Mouse (Mus musculus) intestine, embryonic 16.5 days (tissue): ENCODE data around the gene Trappc11. TPM values are rescaled to one million over a fixed set of nuclear protein-coding genes. Genes with fewer than 3 reads are reported as not detected.

Experiments
- ATAC-seq: fragments of 200-750 bp; cut with Nextera tagmentation; 2 replicates; pipeline ENCODE4 v1.8.0; 2017; ENCODE audit warnings: moderate TSS enrichment, moderate library complexity
- H3K27ac ChIP-seq: fragments of 300-500 bp; sonication (generic); 2 replicates; pipeline ENCODE4 v1.5.1; 2014; ENCODE audit warnings: mild to moderate bottlenecking, low read length
- H3K27me3 ChIP-seq: fragments of 300-500 bp; sonication (generic); replicated peaks from 2 replicates; pipeline ENCODE4 v1.6.1; 2014; ENCODE audit warnings: low read length, control low read depth, mixed read lengths; ENCODE audit not compliant: control insufficient read depth, insufficient read depth
- H3K36me3 ChIP-seq: fragments of 300-500 bp; sonication (generic); 2 replicates; pipeline ENCODE4 v1.6.1; 2014; ENCODE audit warnings: low read length, control low read depth; ENCODE audit not compliant: control insufficient read depth, insufficient read depth
- H3K4me1 ChIP-seq: fragments of 300-500 bp; sonication (generic); 2 replicates; pipeline ENCODE4 v1.6.1; 2014; ENCODE audit warnings: low read length, control low read depth, mixed read lengths; ENCODE audit not compliant: control insufficient read depth, insufficient read depth
- H3K4me2 ChIP-seq: fragments of 300-500 bp; sonication (generic); 2 replicates; pipeline ENCODE4 v1.6.1; 2014; ENCODE audit warnings: low read depth, low read length, control low read depth
- H3K4me3 ChIP-seq: fragments of 300-500 bp; sonication (generic); 2 replicates; pipeline ENCODE4 v1.5.1; 2014; ENCODE audit warnings: mild to moderate bottlenecking, low read length
- H3K9ac ChIP-seq: fragments of 300-500 bp; sonication (generic); 2 replicates; pipeline ENCODE4 v1.6.1; 2014; ENCODE audit warnings: low read depth, low read length
- H3K9me3 ChIP-seq: fragments of 300-500 bp; sonication (generic); 2 replicates; pipeline ENCODE4 v1.6.1; 2016; ENCODE audit warnings: low read length, control low read depth; ENCODE audit not compliant: control insufficient read depth
- WGBS: fragments of 180-500 bp; shearing (Covaris S2); extraction: QIAGEN DNeasy Blood & Tissue Kit; methylation state at CpG from one replicate; pipeline ENCODE4 v1.1.7; 2014; 5-methylcytosine and 5-hydroxymethylcytosine counted together
- polyA plus RNA-seq: library from polyadenylated mRNA; unstranded; fragments of >200 nt; fragmentation: Nextera tagmentation; extraction: Ambion mirVana; gene quantifications from 2 replicates; pipeline ENCODE4 v1.2.1, GENCODE M21; 2015

The Trappc11 gene
- 26.1 and 28.3 TPM in 2 replicates for polyA plus RNA-seq

DNA sequence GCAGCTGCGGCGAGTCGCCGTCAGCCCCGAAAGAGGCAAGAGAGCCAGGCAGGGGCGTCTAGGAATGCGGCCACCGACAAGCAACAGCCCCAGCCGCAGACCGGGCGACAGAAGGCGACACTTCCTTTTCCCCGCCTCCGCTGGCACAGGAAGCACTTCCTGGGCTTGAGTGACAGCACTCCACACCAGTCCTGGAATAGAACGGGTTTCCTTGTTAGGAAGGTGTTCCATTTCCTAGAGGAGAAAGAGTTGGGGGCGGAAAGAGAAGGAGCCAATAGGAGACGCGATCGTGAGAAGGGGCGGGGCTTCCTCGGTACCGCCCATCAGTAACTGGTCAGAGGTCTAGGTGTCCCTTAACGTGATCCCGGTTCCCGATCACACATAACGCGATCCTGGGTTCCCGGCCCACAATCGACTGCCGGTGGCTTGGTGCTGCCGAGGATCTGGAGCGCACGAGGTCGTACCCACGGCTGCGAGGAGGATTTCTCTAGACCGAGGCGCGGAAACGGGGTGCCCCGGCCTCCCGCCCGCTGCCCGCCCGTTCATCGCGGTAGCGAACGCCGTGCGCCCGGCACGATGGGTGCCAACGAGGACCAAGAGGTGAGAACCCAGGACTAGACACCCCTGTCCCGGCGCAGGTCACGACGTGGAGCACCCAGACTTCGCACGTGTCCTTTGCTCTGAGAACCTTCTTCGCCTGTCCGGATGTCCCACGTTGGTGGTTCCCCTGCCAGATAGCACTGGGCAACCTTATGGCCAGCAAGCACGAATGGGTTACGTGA lies at the start of gene Trappc11, which contains the start of gene Rwdd4a:
TSS of gene Trappc11 (minus strand) at position 127 of the 782 bp plus-strand sequence.
TSS of gene Rwdd4a (plus strand) at position 321 of the 782 bp plus-strand sequence.
- H3K9me3 ChIP-seq = no peaks in the 10 kb centered on the region
- peak within 1 kb of the TSS; percentile 91 for H3K9ac ChIP-seq
- H3K4me2 ChIP-seq = peak within 1 kb of the TSS; percentile 70
- ATAC-seq = peak; percentile 100
- H3K27ac ChIP-seq = peak within 1 kb of the TSS; percentile 85
- peaks cover 9% of the 10 kb centered on the region for H3K4me1 ChIP-seq
- no peaks in the 10 kb centered on the region for H3K27me3 ChIP-seq
- WGBS = under 1% methylated on average over 65 of the region's 65 CpGs
- H3K4me3 ChIP-seq = peak within 1 kb of the TSS; percentile 90
- H3K36me3 ChIP-seq = peaks cover 7% of the 10 kb centered on the region

DNA sequence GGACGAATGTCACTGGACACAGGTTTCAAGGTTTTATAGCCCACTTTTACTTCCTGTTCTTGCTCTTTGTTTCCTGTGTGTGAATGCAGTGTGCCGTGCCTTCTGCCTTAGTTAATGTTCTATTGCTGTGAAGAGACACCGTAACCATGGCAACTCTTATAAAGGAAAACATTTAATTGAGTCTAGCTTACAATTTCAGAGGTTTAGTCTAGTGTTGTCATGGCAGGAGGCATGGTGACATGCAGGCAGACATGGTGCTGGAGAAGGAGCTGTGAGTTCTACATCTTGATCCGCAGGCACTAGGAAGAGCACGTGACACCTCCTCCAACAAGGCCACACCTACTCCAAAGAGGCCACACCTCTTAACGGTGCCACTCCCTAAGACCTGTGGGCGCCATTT lies 48.2 kb upstream of the Trappc11 start:
- Histone ChIP-seq H3K27ac (no peak overlapping the region), H3K36me3 (no peaks in the 10 kb centered on the region), H3K27me3 (no peaks in the 10 kb centered on the region), H3K4me1 (no peaks in the 10 kb centered on the region), H3K9ac (no peak overlapping the region), H3K4me3 (no peak overlapping the region), H3K9me3 (no peaks in the 10 kb centered on the region), H3K4me2 (no peak overlapping the region)
- ATAC-seq = no peak
- 80% methylated on average over 7 of the region's 7 CpGs for WGBS

DNA sequence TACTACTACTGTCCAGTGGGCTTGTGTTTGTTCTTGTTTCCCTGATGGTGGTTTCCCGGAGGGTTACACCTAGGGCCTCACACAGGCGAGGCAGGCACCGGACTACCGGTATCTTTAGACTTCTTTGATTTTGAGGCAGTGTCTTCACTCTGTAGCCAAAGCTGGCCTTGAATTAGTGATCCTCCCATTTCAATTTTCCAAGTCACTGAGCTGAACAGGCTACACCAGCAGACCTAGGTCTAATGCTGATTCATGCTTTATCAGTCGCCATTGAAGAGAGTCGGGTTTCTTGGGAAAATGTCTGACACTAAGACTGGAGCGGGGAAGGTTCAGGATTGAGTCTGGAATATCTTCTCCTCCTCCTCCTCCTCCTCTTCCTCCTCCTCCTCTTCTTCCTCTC lies 40.2 kb upstream of the Trappc11 start:
- H3K4me3 ChIP-seq = no peak overlapping the region
- H3K27me3 ChIP-seq = no peaks in the 10 kb centered on the region
- ATAC-seq = no peak
- H3K9me3 ChIP-seq = no peaks in the 10 kb centered on the region
- no peaks in the 10 kb centered on the region for H3K4me1 ChIP-seq
- H3K27ac ChIP-seq = no peak overlapping the region
- H3K36me3 ChIP-seq = no peaks in the 10 kb centered on the region
- no peak overlapping the region for H3K4me2 ChIP-seq
- WGBS = 85% methylated on average over 7 of the region's 7 CpGs
- no peak overlapping the region for H3K9ac ChIP-seq

DNA sequence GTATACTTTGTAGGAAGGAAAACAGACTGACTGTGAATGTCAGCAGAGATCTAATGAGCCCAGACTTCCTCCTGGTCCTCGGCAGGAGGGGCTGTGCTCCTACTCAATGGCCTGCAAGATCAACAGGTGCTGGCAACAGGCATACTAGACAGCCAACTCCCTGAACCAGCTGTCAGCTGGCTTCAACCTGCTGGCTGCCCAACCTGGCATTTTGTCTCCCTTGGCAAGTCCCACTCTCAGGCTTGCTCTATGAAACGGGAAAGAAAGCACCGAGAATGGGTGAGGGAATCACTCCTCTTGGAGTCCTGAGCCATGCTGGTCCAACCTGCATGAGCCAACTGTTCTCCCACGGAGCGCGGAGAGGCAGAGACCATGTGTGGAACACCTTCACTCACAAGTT lies 36.9 kb upstream of the Trappc11 start:
- no peaks in the 10 kb centered on the region for H3K9me3 ChIP-seq
- no peak overlapping the region for H3K4me2 ChIP-seq
- ATAC-seq = no peak
- H3K27ac ChIP-seq = no peak overlapping the region
- H3K27me3 ChIP-seq = no peaks in the 10 kb centered on the region
- no peak overlapping the region for H3K9ac ChIP-seq
- H3K4me3 ChIP-seq = no peak overlapping the region
- H3K36me3 ChIP-seq = no peaks in the 10 kb centered on the region
- 84% methylated on average over 6 of the region's 6 CpGs for WGBS
- no peaks in the 10 kb centered on the region for H3K4me1 ChIP-seq

DNA sequence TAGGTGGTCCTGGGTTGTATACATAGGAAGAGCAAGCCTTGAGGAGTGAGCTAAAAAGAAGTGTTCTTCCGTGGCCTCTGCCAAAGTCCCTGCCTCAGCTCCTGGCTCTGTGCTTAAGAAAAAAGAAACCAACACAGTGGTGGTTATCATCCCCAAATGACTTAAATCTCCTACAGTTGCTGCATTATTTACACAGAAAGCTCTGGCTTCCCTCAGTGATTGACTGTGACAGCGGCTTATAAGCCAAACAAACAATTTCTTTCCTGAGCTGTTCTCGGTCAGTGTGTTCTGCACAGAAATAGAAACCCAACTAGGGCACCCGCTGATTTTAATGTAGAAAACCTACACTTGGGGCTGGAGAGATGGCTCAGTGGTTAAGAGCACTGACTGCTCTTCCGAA lies 34.8 kb upstream of the Trappc11 start:
- H3K9ac ChIP-seq = no peak overlapping the region
- H3K4me3 ChIP-seq = no peak overlapping the region
- ATAC-seq = no peak
- H3K4me2 ChIP-seq = no peak overlapping the region
- H3K27me3 ChIP-seq = no peaks in the 10 kb centered on the region
- no peak overlapping the region for H3K27ac ChIP-seq
- H3K4me1 ChIP-seq = no peaks in the 10 kb centered on the region
- 56% methylated on average over 5 of the region's 5 CpGs for WGBS
- no peaks in the 10 kb centered on the region for H3K36me3 ChIP-seq
- no peaks in the 10 kb centered on the region for H3K9me3 ChIP-seq

DNA sequence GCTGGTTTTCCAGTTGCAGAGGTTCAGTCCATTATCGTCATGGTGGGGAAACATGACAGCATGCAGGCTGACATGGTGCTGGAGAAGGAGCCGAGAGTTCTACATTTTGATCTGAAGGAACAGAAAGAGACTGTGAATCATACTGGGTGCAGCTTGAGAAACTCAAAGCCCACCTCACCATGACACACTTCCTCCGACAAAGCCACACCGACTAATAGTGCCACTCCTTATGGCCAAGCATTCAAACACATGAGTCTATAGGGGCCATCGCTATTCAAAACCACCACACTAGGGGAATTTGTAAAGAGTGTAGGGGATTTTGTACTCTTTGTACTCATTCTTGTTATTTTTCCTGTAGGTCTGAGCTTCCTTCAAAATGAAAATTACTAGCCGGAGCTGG lies 33.3 kb upstream of the Trappc11 start:
- Histone ChIP-seq H3K4me3 (no peak overlapping the region), H3K4me2 (no peak overlapping the region), H3K9me3 (no peaks in the 10 kb centered on the region), H3K27ac (no peak overlapping the region), H3K9ac (no peak overlapping the region), H3K4me1 (no peaks in the 10 kb centered on the region), H3K27me3 (no peaks in the 10 kb centered on the region), H3K36me3 (no peaks in the 10 kb centered on the region)
- WGBS = 93% methylated on average over 6 of the region's 6 CpGs
- no peak for ATAC-seq

DNA sequence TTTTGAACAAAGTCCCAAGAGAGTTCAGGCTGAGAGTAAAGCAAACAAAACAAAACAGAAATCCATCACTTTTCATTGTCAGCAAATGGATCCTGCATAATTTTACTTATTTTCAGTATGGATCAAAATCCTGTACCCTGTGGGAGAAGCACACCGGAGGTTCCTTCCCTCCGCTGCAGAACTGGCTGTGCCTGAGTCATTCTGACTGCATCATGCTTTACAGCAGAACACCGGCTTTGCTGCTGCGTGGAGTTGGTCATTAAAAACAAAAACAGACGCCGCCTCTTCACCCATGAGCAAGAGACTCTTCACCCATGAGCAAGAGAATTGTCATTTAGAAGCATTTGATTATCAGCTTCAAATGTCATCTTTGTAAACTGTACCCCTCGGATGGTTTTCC lies 27.5 kb upstream of the Trappc11 start:
- H3K4me1 ChIP-seq = no peaks in the 10 kb centered on the region
- no peak overlapping the region for H3K4me2 ChIP-seq
- WGBS = 85% methylated on average over 7 of the region's 7 CpGs
- no peak overlapping the region for H3K9ac ChIP-seq
- H3K36me3 ChIP-seq = no peaks in the 10 kb centered on the region
- no peak overlapping the region for H3K27ac ChIP-seq
- no peak for ATAC-seq
- H3K9me3 ChIP-seq = no peaks in the 10 kb centered on the region
- H3K4me3 ChIP-seq = no peak overlapping the region
- no peaks in the 10 kb centered on the region for H3K27me3 ChIP-seq

DNA sequence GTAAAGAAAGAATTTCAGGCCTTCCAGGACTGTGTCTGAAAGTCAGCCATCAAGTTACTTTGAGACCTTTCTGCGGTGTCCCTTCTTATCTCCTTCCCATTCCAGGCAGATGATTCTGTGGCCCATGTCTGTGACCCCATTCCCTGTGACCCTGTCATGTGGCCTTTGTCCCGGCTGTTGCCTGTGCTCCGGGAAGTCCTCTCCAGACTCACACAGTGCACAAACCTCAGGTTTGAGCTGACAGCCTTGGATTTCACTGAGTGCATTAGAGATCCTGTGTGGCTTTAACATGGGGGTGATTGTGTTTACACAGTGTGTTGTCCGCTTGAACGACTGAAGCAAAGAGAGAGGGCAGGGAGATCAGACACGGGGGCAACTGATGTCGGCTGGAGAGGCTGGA lies 25.0 kb upstream of the Trappc11 start:
- Histone ChIP-seq H3K27me3 (no peaks in the 10 kb centered on the region), H3K9ac (no peak overlapping the region)

DNA sequence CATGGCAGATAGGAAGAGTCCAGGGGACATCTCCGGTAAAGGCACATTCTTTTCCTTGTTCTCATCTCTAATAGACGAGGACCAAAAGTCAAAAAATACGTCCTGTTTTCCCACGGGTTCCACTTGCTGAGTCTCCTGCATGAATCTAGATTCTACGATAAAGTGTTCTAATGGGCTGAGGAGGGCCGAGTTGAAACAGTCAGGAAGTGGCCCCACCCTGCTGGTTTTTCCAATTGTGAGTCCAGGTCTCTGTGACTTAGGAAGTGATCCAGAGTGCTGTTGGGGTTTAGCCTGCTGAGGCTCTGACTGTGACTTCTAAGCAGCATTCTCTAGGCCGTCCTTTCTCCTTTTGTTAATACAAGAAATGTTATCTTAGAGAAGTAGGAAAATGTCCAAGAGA lies 23.2 kb upstream of the Trappc11 start:
- no peaks in the 10 kb centered on the region; the same call in 1 of the 2 replicates for H3K36me3 ChIP-seq
- ATAC-seq = no peak
- no peak overlapping the region for H3K9ac ChIP-seq
- H3K4me3 ChIP-seq = no peak overlapping the region
- H3K9me3 ChIP-seq = no peaks in the 10 kb centered on the region
- H3K4me1 ChIP-seq = no peaks in the 10 kb centered on the region
- no peaks in the 10 kb centered on the region for H3K27me3 ChIP-seq
- no peak overlapping the region for H3K27ac ChIP-seq
- H3K4me2 ChIP-seq = no peak overlapping the region
- WGBS = 83% methylated on average over 7 of the region's 7 CpGs

More for the DNA sequence above, 25.0 kb upstream of the Trappc11 start:
- no peak overlapping the region for H3K4me2 ChIP-seq
- no peak overlapping the region for H3K4me3 ChIP-seq
- ATAC-seq = no peak
- 37% methylated on average over 7 of the region's 7 CpGs for WGBS
- H3K36me3 ChIP-seq = no peaks in the 10 kb centered on the region
- no peak overlapping the region for H3K27ac ChIP-seq
- no peaks in the 10 kb centered on the region for H3K4me1 ChIP-seq
- no peaks in the 10 kb centered on the region for H3K9me3 ChIP-seq
